Mouse (Mus musculus) kidney, postnatal 4 days (tissue): ENCODE data around the gene Satb2.

Source experiments
- DNase-seq, 2 experiments: peaks; one replicate each; pipeline ENCODE4 v3.0.0; 2021; ENCODE audit warnings: mixed read lengths in 2 of 2

Satb2 gene

GRCm38 (mm10) chr1:56978151-56978700 is at the start of gene Satb2:
Satb2 (minus strand) TSS chr1:56978650.
- DNase-seq = no peak

GRCm38 (mm10) chr1:57018941-57019340 is 40.5 kb upstream of the Satb2 start:
- DNase-seq = no peak

GRCm38 (mm10) chr1:57013856-57014255 is 35.4 kb upstream of the Satb2 start:
- no peak for DNase-seq

GRCm38 (mm10) chr1:57009171-57009570 is 30.7 kb upstream of the Satb2 start:
- no peak for DNase-seq

- DNase-seq = no peak
These were observed 16.6 kb upstream of the Satb2 start for GRCm38 (mm10) chr1:56995041-56995440.

GRCm38 (mm10) chr1:56992310-56992709 is 13.9 kb upstream of the Satb2 start:
- DNase-seq = no peak

GRCm38 (mm10) chr1:56991613-56992012 is 13.2 kb upstream of the Satb2 start:
- peak in 1 of 2 experiments; percentile 54 for DNase-seq

- no peak for DNase-seq
These were observed 6.0 kb upstream of the Satb2 start for GRCm38 (mm10) chr1:56984483-56984810.

GRCm38 (mm10) chr1:56983771-56984482 is 5.5 kb upstream of the Satb2 start:
- no peak for DNase-seq

GRCm38 (mm10) chr1:56983100-56983590 is 4.7 kb upstream of the Satb2 start:
- DNase-seq = no peak

- DNase-seq = no peak
These were observed 4.2 kb upstream of the Satb2 start for GRCm38 (mm10) chr1:56982631-56983030.

- no peak for DNase-seq
These were observed 3.6 kb upstream of the Satb2 start for GRCm38 (mm10) chr1:56981947-56982555.

GRCm38 (mm10) chr1:56981508-56981907 is 3.1 kb upstream of the Satb2 start:
- DNase-seq = no peak

- no peak for DNase-seq
These were observed 2.3 kb upstream of the Satb2 start for GRCm38 (mm10) chr1:56980631-56981275.

- no peak for DNase-seq
These were observed 1.3 kb upstream of the Satb2 start for GRCm38 (mm10) chr1:56979531-56980395.

GRCm38 (mm10) chr1:56977201-56978100 is 999 bp downstream of the Satb2 start:
- peak; percentile 87 to 89 for DNase-seq

GRCm38 (mm10) chr1:56976825-56977104 is 1.7 kb downstream of the Satb2 start:
- no peak for DNase-seq

GRCm38 (mm10) chr1:56976044-56976824 is 2.2 kb downstream of the Satb2 start:
- DNase-seq = no peak

- no peak for DNase-seq
These were observed 2.9 kb downstream of the Satb2 start for GRCm38 (mm10) chr1:56975546-56975945.

GRCm38 (mm10) chr1:56974187-56974586 is 4.3 kb downstream of the Satb2 start:
- no peak for DNase-seq

GRCm38 (mm10) chr1:56973593-56973950 is 4.9 kb downstream of the Satb2 start:
- no peak for DNase-seq
